32 mouse cellular contexts compared by ENCODE assay signal in genomic region chrX:152279384-152279783, GRCm38 (mm10). TPM values are rescaled to one million over a fixed set of nuclear protein-coding genes. Genes with fewer than 3 reads are reported as not detected.
"Had no signal": no experiment of that assay in that cellular context is flagged by ENCODE, and none has a peak within 500 bp of the region (broad histone marks: within the 10 kb centered on the region; RNA-seq: fewer than 3 reads in every experiment).

No protein-coding gene starts in this region.

- H3K9ac ChIP-seq: limb, embryonic 12.5 days; limb, embryonic 13.5 days; limb, embryonic 15.5 days; liver, embryonic 13.5 days; liver, embryonic 14.5 days; liver, embryonic 15.5 days; liver, postnatal 0 days; lung, embryonic 14.5 days; lung, embryonic 15.5 days; midbrain, embryonic 12.5 days; midbrain, embryonic 13.5 days; midbrain, embryonic 15.5 days; neural tube, embryonic 12.5 days had no signal

- H3K9me3 ChIP-seq: limb, embryonic 10.5 days; limb, embryonic 12.5 days; limb, embryonic 13.5 days; limb, embryonic 15.5 days; liver, embryonic 13.5 days; liver, embryonic 15.5 days; lung, embryonic 15.5 days; megakaryocyte, embryonic 14.5 days; midbrain, embryonic 10.5 days; midbrain, embryonic 12.5 days; midbrain, embryonic 13.5 days; midbrain, embryonic 15.5 days; neural tube, embryonic 12.5 days had no signal

- H3K4me3 ChIP-seq: left cerebral cortex, adult 2 months; limb, embryonic 10.5 days; limb, embryonic 12.5 days; limb, embryonic 13.5 days; limb, embryonic 15.5 days; liver, embryonic 13.5 days; liver, embryonic 15.5 days; lung, embryonic 15.5 days; megakaryocyte, embryonic 14.5 days; midbrain, embryonic 10.5 days; midbrain, embryonic 12.5 days; midbrain, embryonic 13.5 days; midbrain, embryonic 15.5 days; myocyte; neural tube, embryonic 12.5 days had no signal

- H3K4me1 ChIP-seq: limb, embryonic 10.5 days; limb, embryonic 12.5 days; limb, embryonic 13.5 days; limb, embryonic 15.5 days; lung, embryonic 15.5 days; midbrain, embryonic 10.5 days; midbrain, embryonic 12.5 days; midbrain, embryonic 13.5 days; midbrain, embryonic 15.5 days; neural tube, embryonic 12.5 days had no signal

- H3K27me3 ChIP-seq: limb, embryonic 12.5 days; limb, embryonic 13.5 days; limb, embryonic 15.5 days; liver, embryonic 13.5 days; liver, embryonic 15.5 days; lung, embryonic 15.5 days; megakaryocyte, embryonic 14.5 days; midbrain, embryonic 12.5 days; midbrain, embryonic 13.5 days; midbrain, embryonic 15.5 days; neural tube, embryonic 12.5 days had no signal

- DNase-seq: left cerebral cortex, postnatal 4 days; liver, embryonic 13.5 days; liver, postnatal 0 days; lung, adult 18-20 months; lung, adult 2 months; lung, embryonic 14.5 days; lung, postnatal 10 days; lung, postnatal 14 days; lung, postnatal 36 days; lung, postnatal 4 days; midbrain, embryonic 14.5 days had no signal

- H3K27ac ChIP-seq: left cerebral cortex, adult 2 months; limb, embryonic 10.5 days; limb, embryonic 12.5 days; limb, embryonic 13.5 days; limb, embryonic 15.5 days; liver, embryonic 13.5 days; liver, embryonic 14.5 days; liver, embryonic 15.5 days; lung, embryonic 15.5 days; macrophage; midbrain, embryonic 10.5 days; midbrain, embryonic 12.5 days; midbrain, embryonic 13.5 days; midbrain, embryonic 15.5 days; neural tube, embryonic 12.5 days had no signal

- H3K4me2 ChIP-seq: limb, embryonic 12.5 days; limb, embryonic 13.5 days; limb, embryonic 15.5 days; liver, embryonic 11.5 days; liver, embryonic 13.5 days; liver, embryonic 15.5 days; lung, embryonic 14.5 days; lung, embryonic 15.5 days; midbrain, embryonic 11.5 days; midbrain, embryonic 12.5 days; midbrain, embryonic 13.5 days; midbrain, embryonic 15.5 days; neural tube, embryonic 12.5 days had no signal

- H3K36me3 ChIP-seq: midbrain, embryonic 15.5 days had no signal

- ATAC-seq: liver, postnatal 0 days; lung, postnatal 0 days; midbrain, embryonic 13.5 days; midbrain, embryonic 15.5 days; midbrain, embryonic 16.5 days had no signal

RNA-seq across cellular contexts. Expression of gene Kantr, which starts 47.9 kb away (rescaled TPM):
- total RNA-seq: monocyte, adult 5-6 weeks had no signal
